Mouse (Mus musculus) hematopoietic stem cell, adult 5-6 weeks (primary cell): Measurements from ENCODE around the gene Defa25. TPM values are rescaled to one million over a fixed set of nuclear protein-coding genes. Genes with fewer than 3 reads are reported as not detected.
"Not testable (repeated sequence)": the region's sequence is repeated elsewhere in the genome, so short reads cannot be mapped to it uniquely, and the experiment has no call there.

Source experiments
- ATAC-seq, 2 experiments: fragments of 125-278 bp in 1 of 2; replicated peaks in 1 of 2; 2 replicates each; pipeline ENCODE4 v1.8.0; 2016 to 2017; ENCODE audit warnings: inconsistent platforms in 2 of 2, mild to moderate bottlenecking in 2 of 2, moderate number of reproducible peaks in 2 of 2, low read depth in 1 of 2, moderate TSS enrichment in 1 of 2; ENCODE audit not compliant: low FRiP score in 2 of 2, poor library complexity in 2 of 2, severe bottlenecking in 2 of 2, insufficient read depth in 1 of 2, low TSS enrichment in 1 of 2
- total RNA-seq: library from RNA; stranded (forward); fragments of 172-1452, 232-1000 nt; gene quantifications from 2 replicates; pipeline ENCODE4 v1.2.3, GENCODE M21; 2017

Gene Defa25
- not detected in 2 replicates for total RNA-seq

GRCm38 (mm10) chr8:21084142-21084541 is at the start of gene Defa25:
TSS of gene Defa25 (plus strand) at chr8:21084442.
- ATAC-seq: not testable (repeated sequence)

- not testable (repeated sequence) for ATAC-seq
These were observed 29.5 kb upstream of the Defa25 start, which contains the start of gene Defa23 for GRCm38 (mm10) chr8:21054747-21055146. TSS of gene Defa23 (plus strand) at chr8:21055047.

GRCm38 (mm10) chr8:21064738-21065137 is 19.5 kb upstream of the Defa25 start, which contains the start of gene Defa35:
TSS of gene Defa35 (plus strand) at chr8:21065038.
- ATAC-seq: not testable (repeated sequence)

GRCm38 (mm10) chr8:21093106-21093505 is 8.9 kb downstream of the Defa25 start:
- ATAC-seq: no peak

- ATAC-seq: not testable (repeated sequence)
These were observed 11.7 kb downstream of the Defa25 start, which contains the start of gene Gm14851 for GRCm38 (mm10) chr8:21095950-21096349. TSS of gene Gm14851 (minus strand) at chr8:21096050.

- not testable (repeated sequence) for ATAC-seq
These were observed 50.1 kb downstream of the Defa25 start, which contains the start of gene Defa30 for GRCm38 (mm10) chr8:21134342-21134741. TSS of gene Defa30 (plus strand) at chr8:21134642.

Other genes starting within 250 kb of the Defa25 start
- not detected in 2 replicates for gene Defb33, start 191.8 kb upstream of the Defa25 start, total RNA-seq
- gene Gm15056, start 181.8 kb upstream of the Defa25 start, total RNA-seq: not detected in 2 replicates
- gene Gm6040, start 162.4 kb upstream of the Defa25 start, total RNA-seq: not detected in 2 replicates
- gene AY761185, start 139.7 kb upstream of the Defa25 start, total RNA-seq: not detected in 2 replicates
- not detected in 2 replicates for gene Defa21, start 58.9 kb upstream of the Defa25 start, total RNA-seq
- not detected in 2 replicates for gene Defa23, start 29.4 kb upstream of the Defa25 start, total RNA-seq
- not detected in 2 replicates for gene Defa35, start 19.4 kb upstream of the Defa25 start, total RNA-seq
- not detected in 2 replicates for gene Gm14851, start 11.6 kb downstream of the Defa25 start, total RNA-seq
- not detected in 2 replicates for gene Defa30, start 50.2 kb downstream of the Defa25 start, total RNA-seq
- gene Defa22, start 77.8 kb downstream of the Defa25 start, total RNA-seq: not detected in 2 replicates
- gene Defa31, start 107.2 kb downstream of the Defa25 start, total RNA-seq: not detected in 2 replicates
- gene Gm15293, start 117.1 kb downstream of the Defa25 start, total RNA-seq: not detected in 2 replicates
- not detected in 2 replicates for gene Gm15292, start 165.3 kb downstream of the Defa25 start, total RNA-seq
- not detected in 2 replicates for gene Defa27, start 231.1 kb downstream of the Defa25 start, total RNA-seq
- gene Defa29, start 242.6 kb downstream of the Defa25 start, total RNA-seq: not detected in 2 replicates